Mouse (Mus musculus) liver, embryonic 16.5 days (tissue): ENCODE measurements around the gene Stk10. TPM values are rescaled to one million over a fixed set of nuclear protein-coding genes. Genes with fewer than 3 reads are reported as not detected.
"Not testable (repeated sequence)": the region's sequence is repeated elsewhere in the genome, so short reads cannot be mapped to it uniquely, and the experiment has no call there.

Experiments
- ATAC-seq: fragments of 200-750 bp; cut with Nextera tagmentation; 2 replicates; pipeline ENCODE4 v1.8.0; 2017; ENCODE audit warnings: low read depth, mild to moderate bottlenecking, moderate number of reproducible peaks, moderate library complexity
- H3K27ac ChIP-seq: fragments of 300-500 bp; sonication (generic); 2 replicates; pipeline ENCODE4 v1.5.1; 2014; ENCODE audit warnings: mild to moderate bottlenecking, low read length
- H3K27me3 ChIP-seq: fragments of 300-500 bp; sonication (generic); 2 replicates; pipeline ENCODE4 v1.6.1; 2014; ENCODE audit warnings: low read depth, low read length, mixed read lengths; ENCODE audit not compliant: control insufficient read depth, insufficient read depth
- H3K36me3 ChIP-seq: fragments of 300-500 bp; sonication (generic); 2 replicates; pipeline ENCODE4 v1.6.1; 2014; ENCODE audit warnings: mild to moderate bottlenecking; ENCODE audit not compliant: control insufficient read depth, insufficient read depth
- H3K4me1 ChIP-seq: fragments of 300-500 bp; sonication (generic); 2 replicates; pipeline ENCODE4 v1.6.1; 2014; ENCODE audit warnings: low read depth, low read length, mixed read lengths; ENCODE audit not compliant: control insufficient read depth
- H3K4me2 ChIP-seq: fragments of 300-500 bp; sonication (generic); 2 replicates; pipeline ENCODE4 v1.6.1; 2014; ENCODE audit warnings: low read depth, low read length, mixed read lengths
- H3K4me3 ChIP-seq: fragments of 300-500 bp; sonication (generic); 2 replicates; pipeline ENCODE4 v1.5.1; 2014; ENCODE audit warnings: low read depth, mild to moderate bottlenecking, low read length
- H3K9ac ChIP-seq: fragments of 300-500 bp; sonication (generic); 2 replicates; pipeline ENCODE4 v1.6.1; 2014; ENCODE audit warnings: low read depth, low read length
- H3K9me3 ChIP-seq: fragments of 300-500 bp; sonication (generic); replicated peaks from 2 replicates; pipeline ENCODE4 v1.6.1; 2016; ENCODE audit warnings: low read length; ENCODE audit not compliant: control insufficient read depth
- WGBS: fragments of 180-500 bp; shearing (Covaris S2); extraction: QIAGEN DNeasy Blood & Tissue Kit; methylation state at CpG from one replicate; pipeline ENCODE4 v1.1.7; 2014; ENCODE audit not compliant: insufficient replicate concordance; 5-methylcytosine and 5-hydroxymethylcytosine counted together
- polyA plus RNA-seq: library from polyadenylated mRNA; unstranded; fragments of >200 nt; fragmentation: Nextera tagmentation; extraction: Ambion mirVana; gene quantifications from 2 replicates; pipeline ENCODE4 v1.2.1, GENCODE M21; 2015

The Stk10 gene
- polyA plus RNA-seq, 1 experiment from 2014 or later: 4.8 TPM

- 64% methylated on average over 6 of the region's 6 CpGs for WGBS
- ATAC-seq: no peak
These were observed 79.2 kb downstream of the Stk10 start for GRCm38 (mm10) chr11:32612304-32612703.

DNA sequence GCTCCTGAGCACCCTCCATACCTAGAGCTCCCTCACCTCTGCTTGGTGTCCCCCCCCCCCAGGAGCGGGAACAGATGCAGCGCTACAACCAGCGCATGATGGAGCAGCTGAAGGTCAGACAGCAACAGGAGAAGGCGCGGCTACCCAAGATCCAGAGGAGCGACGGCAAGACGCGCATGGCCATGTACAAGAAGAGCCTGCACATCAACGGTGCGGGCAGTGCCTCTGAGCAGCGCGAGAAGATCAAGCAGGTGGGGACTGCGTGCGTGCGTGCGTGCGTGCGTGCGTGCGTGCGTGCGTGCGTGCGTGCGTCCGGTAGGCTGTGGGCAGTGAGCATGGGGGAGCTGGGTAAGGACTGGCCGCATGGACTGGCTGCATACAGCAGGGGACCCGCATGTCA is 81.4 kb downstream of the Stk10 start:
- H3K4me2 ChIP-seq: no peak overlapping the region
- no peak overlapping the region for H3K9ac ChIP-seq
- H3K36me3 ChIP-seq: no peaks in the 10 kb centered on the region
- H3K27ac ChIP-seq: no peak overlapping the region
- no peaks in the 10 kb centered on the region for H3K27me3 ChIP-seq
- no peaks in the 10 kb centered on the region for H3K9me3 ChIP-seq
- no peak for ATAC-seq
- H3K4me1 ChIP-seq: peaks cover 4% of the 10 kb centered on the region; the same call in 1 of the 2 replicates
- WGBS: 90% methylated on average over 29 of the region's 29 CpGs
- no peak overlapping the region for H3K4me3 ChIP-seq

More at GRCm38 (mm10) chr11:32612304-32612703, 79.2 kb downstream of the Stk10 start:
- no peaks in the 10 kb centered on the region for H3K27me3 ChIP-seq
- no peaks in the 10 kb centered on the region for H3K4me1 ChIP-seq
- H3K27ac ChIP-seq: no peak overlapping the region
- no peak overlapping the region for H3K4me3 ChIP-seq
- H3K9ac ChIP-seq: no peak overlapping the region
- H3K9me3 ChIP-seq: no peaks in the 10 kb centered on the region
- H3K4me2 ChIP-seq: no peak overlapping the region
- H3K36me3 ChIP-seq: no peaks in the 10 kb centered on the region

DNA sequence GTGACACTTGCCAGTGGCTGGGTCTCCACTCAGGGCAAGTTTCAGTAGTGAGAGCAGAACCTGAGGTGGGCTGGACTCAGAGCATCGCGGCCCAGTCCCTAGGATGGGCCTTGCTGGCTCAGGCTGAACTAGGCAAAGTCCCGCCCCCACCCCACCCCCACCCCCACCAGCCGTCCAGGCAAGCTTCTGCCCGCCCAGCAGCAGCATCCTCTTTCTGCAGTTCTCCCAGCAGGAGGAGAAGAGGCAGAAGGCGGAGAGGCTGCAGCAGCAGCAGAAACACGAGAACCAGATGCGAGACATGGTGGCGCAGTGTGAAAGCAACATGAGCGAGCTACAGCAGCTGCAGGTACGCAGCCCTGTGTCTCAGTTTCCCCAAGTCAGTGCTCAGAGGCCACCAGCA is 82.5 kb downstream of the Stk10 start:
- 61% methylated on average over 11 of the region's 11 CpGs for WGBS
- Histone ChIP-seq H3K4me3 (no peak overlapping the region), H3K27ac (no peak overlapping the region), H3K4me2 (no peak overlapping the region), H3K36me3 (no peaks in the 10 kb centered on the region), H3K4me1 (peaks cover 4% of the 10 kb centered on the region; the same call in 1 of the 2 replicates), H3K27me3 (no peaks in the 10 kb centered on the region), H3K9me3 (no peaks in the 10 kb centered on the region), H3K9ac (no peak overlapping the region)
- no peak for ATAC-seq

GRCm38 (mm10) chr11:32616091-32616490 is 83.0 kb downstream of the Stk10 start:
- 72% methylated on average over 6 of the region's 6 CpGs for WGBS
- ATAC-seq: no peak
- H3K36me3 ChIP-seq: no peaks in the 10 kb centered on the region
- peaks cover 4% of the 10 kb centered on the region; the same call in 1 of the 2 replicates for H3K4me1 ChIP-seq
- no peak overlapping the region for H3K9ac ChIP-seq
- H3K4me3 ChIP-seq: no peak overlapping the region
- no peak overlapping the region for H3K4me2 ChIP-seq
- H3K27ac ChIP-seq: no peak overlapping the region
- no peaks in the 10 kb centered on the region for H3K27me3 ChIP-seq
- H3K9me3 ChIP-seq: no peaks in the 10 kb centered on the region

DNA sequence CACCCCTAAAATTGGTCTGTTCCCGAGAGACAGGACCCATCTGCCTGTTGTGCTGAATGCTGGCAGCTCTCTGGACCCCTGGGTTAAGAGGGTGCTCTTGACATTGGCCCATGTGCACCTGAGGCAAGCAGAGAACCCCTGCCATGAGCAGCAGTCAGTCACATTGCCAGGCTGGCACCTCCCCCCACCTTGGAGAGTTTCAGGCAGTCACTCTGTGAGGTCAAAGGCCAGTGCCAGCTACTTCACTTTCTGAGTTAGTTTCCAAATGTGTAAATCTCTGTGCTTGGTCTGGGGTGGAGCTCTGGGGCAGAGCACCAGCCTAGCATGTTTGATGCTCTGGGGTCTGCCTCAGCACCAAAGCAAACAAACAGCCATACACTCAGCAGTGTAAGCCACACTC is 84.9 kb downstream of the Stk10 start:
- no peak for ATAC-seq
- Histone ChIP-seq H3K4me3 (no peak overlapping the region), H3K4me2 (no peak overlapping the region), H3K9me3 (no peaks in the 10 kb centered on the region), H3K36me3 (no peaks in the 10 kb centered on the region), H3K4me1 (peaks cover 4% of the 10 kb centered on the region; the same call in 1 of the 2 replicates), H3K9ac (no peak overlapping the region), H3K27me3 (no peaks in the 10 kb centered on the region), H3K27ac (no peak overlapping the region)
- 60% methylated on average over 1 of the region's 1 CpGs for WGBS

DNA sequence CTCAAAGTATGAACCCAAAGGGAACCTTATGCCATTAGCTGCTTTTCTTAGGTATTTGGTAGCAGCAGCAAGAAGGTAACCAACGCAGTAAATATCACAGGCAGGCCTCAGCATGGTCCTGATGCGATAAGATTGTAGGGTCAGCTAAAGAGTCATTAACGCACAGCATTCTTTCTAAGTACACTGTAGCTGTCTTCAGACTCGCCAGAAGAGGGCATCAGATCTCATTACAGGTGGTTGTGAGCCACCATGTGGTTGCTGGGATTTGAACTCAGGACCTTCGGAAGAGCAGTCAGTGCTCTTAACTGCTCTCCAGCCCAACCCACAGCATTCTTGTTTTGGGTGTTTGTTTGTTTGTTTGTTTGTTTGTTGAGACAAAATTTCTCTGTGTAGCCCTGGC is 85.5 kb downstream of the Stk10 start:
- H3K9ac ChIP-seq, H3K4me1 ChIP-seq, ATAC-seq, H3K27me3 ChIP-seq, H3K4me2 ChIP-seq, H3K9me3 ChIP-seq, H3K4me3 ChIP-seq, H3K36me3 ChIP-seq, H3K27ac ChIP-seq: not testable (repeated sequence)
- 74% methylated on average over 5 of the region's 5 CpGs for WGBS

DNA sequence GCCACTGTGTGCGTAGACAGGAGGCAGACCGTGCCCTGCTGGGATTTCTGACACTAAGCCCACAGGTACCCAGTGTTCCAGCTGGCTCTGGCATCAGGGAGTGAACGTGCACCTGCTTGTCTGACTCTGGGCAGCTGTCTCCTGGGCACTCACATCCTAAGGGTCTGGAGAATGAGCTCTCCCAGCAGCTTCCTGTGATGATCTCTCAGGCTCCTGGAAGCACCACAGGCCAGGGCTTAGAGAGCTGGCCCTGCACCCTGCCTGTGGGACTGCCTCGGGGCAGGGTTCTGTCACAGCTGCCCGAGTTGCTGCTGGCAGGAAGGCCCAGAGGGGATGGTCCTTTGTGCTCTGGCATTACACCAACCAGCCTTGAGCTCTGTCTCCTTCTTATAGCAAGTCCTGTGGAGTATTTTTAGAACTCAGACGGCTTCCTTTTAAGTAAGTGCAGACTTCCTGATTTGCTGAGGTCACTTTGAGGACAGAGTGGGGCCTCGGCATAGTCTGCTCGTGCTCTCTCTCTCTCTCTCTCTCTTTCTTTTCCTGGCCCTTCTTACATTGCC is 86.2 kb downstream of the Stk10 start:
- H3K4me2 ChIP-seq: no peak overlapping the region
- ATAC-seq: peak; percentile 24; the same call in 1 of the 2 replicates

DNA sequence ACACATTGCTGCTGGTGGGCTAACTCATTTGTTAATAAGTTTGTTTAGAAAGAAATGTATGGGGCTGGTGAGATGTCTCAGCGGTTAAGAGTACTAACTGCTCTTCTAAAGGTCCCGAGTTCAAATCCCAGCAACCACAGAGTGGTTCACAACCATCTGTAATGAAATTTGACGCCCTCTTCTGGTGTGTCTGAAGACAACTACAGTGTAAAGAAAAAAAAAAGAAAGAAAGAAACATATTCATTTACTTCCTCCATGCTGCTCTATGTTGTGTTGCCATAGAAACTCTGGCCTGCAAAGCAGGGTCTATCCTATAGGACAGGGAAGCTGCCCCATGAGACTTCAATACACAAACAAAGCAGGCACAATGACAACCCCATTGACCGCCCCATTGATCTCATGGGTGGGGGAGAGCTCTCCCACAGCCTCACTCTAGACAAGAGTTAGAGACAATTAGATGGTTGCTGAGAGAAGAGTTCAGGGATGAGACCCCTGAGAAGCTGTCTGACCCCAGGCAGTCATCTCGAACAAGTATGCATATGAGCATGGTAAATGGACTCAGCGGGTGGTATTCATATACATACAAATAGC is 86.9 kb downstream of the Stk10 start:
- Histone ChIP-seq H3K9me3 (no peaks in the 10 kb centered on the region), H3K27me3 (no peaks in the 10 kb centered on the region), H3K27ac (no peak overlapping the region), H3K4me3 (no peak overlapping the region), H3K4me2 (no peak overlapping the region), H3K36me3 (no peaks in the 10 kb centered on the region), H3K4me1 (peaks cover 4% of the 10 kb centered on the region; the same call in 1 of the 2 replicates), H3K9ac (no peak overlapping the region)
- no peak for ATAC-seq
- WGBS: 70% methylated on average over 6 of the region's 6 CpGs

More for the DNA sequence above, 86.2 kb downstream of the Stk10 start:
- Histone ChIP-seq H3K4me1 (peaks cover 4% of the 10 kb centered on the region; the same call in 1 of the 2 replicates), H3K27me3 (no peaks in the 10 kb centered on the region), H3K9ac (no peak overlapping the region), H3K4me3 (no peak overlapping the region), H3K9me3 (no peaks in the 10 kb centered on the region), H3K36me3 (no peaks in the 10 kb centered on the region), H3K27ac (no peak overlapping the region)
- 31% methylated on average over 8 of the region's 8 CpGs for WGBS

- no peaks in the 10 kb centered on the region for H3K9me3 ChIP-seq
- no peak overlapping the region for H3K4me2 ChIP-seq
- no peak overlapping the region for H3K4me3 ChIP-seq
- H3K27me3 ChIP-seq: no peaks in the 10 kb centered on the region
- no peak overlapping the region for H3K27ac ChIP-seq
- WGBS: 76% methylated on average over 12 of the region's 12 CpGs
- ATAC-seq: no peak
- no peak overlapping the region for H3K9ac ChIP-seq
- no peaks in the 10 kb centered on the region for H3K36me3 ChIP-seq
- peaks cover 4% of the 10 kb centered on the region; the same call in 1 of the 2 replicates for H3K4me1 ChIP-seq
These were observed 88.8 kb downstream of the Stk10 start for GRCm38 (mm10) chr11:32621831-32622478.
